Mouse (Mus musculus) thymus, adult 2 months (tissue): ENCODE data around the gene Pik3cb.

Source experiments
- CTCF ChIP-seq: fragments of 200-500 bp; IDR thresholded peaks from 2 replicates; pipeline ENCODE4 v1.5.1; 2012; ENCODE audit warnings: mild to moderate bottlenecking, control low read depth, low read length, moderate library complexity, borderline replicate concordance; ENCODE audit not compliant: control insufficient read depth, poor library complexity, insufficient read depth; ENCODE audit errors: extremely low read depth
- POLR2A ChIP-seq: fragments of 200-500 bp; IDR thresholded peaks from 2 replicates; pipeline ENCODE4 v1.6.1; 2012; ENCODE audit warnings: mild to moderate bottlenecking, low read length, control low read depth, moderate library complexity; ENCODE audit not compliant: control insufficient read depth, poor library complexity, insufficient read depth; ENCODE audit errors: extremely low read depth

- no peak for TF ChIP-seq CTCF
- no peak for TF ChIP-seq POLR2A
Observed at GRCm38 (mm10) chr9:99065311-99065710, 75.1 kb downstream of the Pik3cb start.
